ENCODE assay signal across 8 mouse cellular contexts in genomic region chr5:30667686-30668085, GRCm38 (mm10). TPM values are rescaled to one million over a fixed set of nuclear protein-coding genes. Genes with fewer than 3 reads are reported as not detected.
DNase-seq lines count a peak whose midpoint lies in the region; ATAC-seq lines count a peak whose summit lies in the region.
"Had no signal": no experiment of that assay in that cellular context is flagged by ENCODE, and none has a peak within 500 bp of the region (broad histone marks: within the 10 kb centered on the region; RNA-seq: fewer than 3 reads in every experiment).

No protein-coding gene starts in this region.

- peaks cover 24% of the 10 kb centered on the region for H3K4me1 ChIP-seq in lung, embryonic 15.5 days
- peaks cover 15% of the 10 kb centered on the region for H3K4me1 ChIP-seq in limb, embryonic 12.5 days (replicated peaks)
- peaks cover 10% of the 10 kb centered on the region for H3K4me1 ChIP-seq in stomach, embryonic 14.5 days (ENCODE audit: control insufficient read depth, insufficient read depth, low read length)

- no peak for ATAC-seq in lung, embryonic 15.5 days (ENCODE audit: borderline replicate concordance, extremely low read depth, low FRiP score, low TSS enrichment)
- peak; percentile 20; the same call in 1 of the 2 replicates for ATAC-seq in erythroid progenitor cell, adult 5-6 weeks (replicated peaks; ENCODE audit: low FRiP score, poor library complexity, severe bottlenecking)
- ATAC-seq in limb, embryonic 12.5 days (ENCODE audit: insufficient number of reproducible peaks, insufficient read depth, low FRiP score, low TSS enrichment, low read depth): no peak
- no peak for ATAC-seq in stomach, embryonic 14.5 days (ENCODE audit: insufficient number of reproducible peaks, insufficient read depth, low FRiP score, low read depth)

- H3K4me2 ChIP-seq in lung, embryonic 15.5 days: peak overlapping the region; percentile 64
- H3K4me2 ChIP-seq in limb, embryonic 12.5 days: peak overlapping the region; percentile 63
- H3K4me2 ChIP-seq in stomach, embryonic 14.5 days (replicated peaks; ENCODE audit: low read depth, low read length): peak overlapping the region; percentile 54

- no peak overlapping the region for H3K27ac ChIP-seq in lung, embryonic 15.5 days
- H3K27ac ChIP-seq in limb, embryonic 12.5 days: no peak overlapping the region
- H3K27ac ChIP-seq in stomach, embryonic 14.5 days (ENCODE audit: low read length): no peak overlapping the region

- peaks cover 33% of the 10 kb centered on the region for H3K36me3 ChIP-seq in lung, embryonic 15.5 days
- peaks cover 39% of the 10 kb centered on the region for H3K36me3 ChIP-seq in limb, embryonic 12.5 days
- H3K36me3 ChIP-seq in stomach, embryonic 14.5 days (ENCODE audit: control insufficient read depth, insufficient read depth, low read length): peaks cover 21% of the 10 kb centered on the region

- H3K27me3 ChIP-seq in lung, embryonic 15.5 days: no peaks in the 10 kb centered on the region
- no peaks in the 10 kb centered on the region for H3K27me3 ChIP-seq in limb, embryonic 12.5 days
- H3K27me3 ChIP-seq in stomach, embryonic 14.5 days (ENCODE audit: control insufficient read depth, insufficient read depth, low read length): no peaks in the 10 kb centered on the region

- no peaks in the 10 kb centered on the region for H3K9me3 ChIP-seq in lung, embryonic 15.5 days
- no peaks in the 10 kb centered on the region for H3K9me3 ChIP-seq in limb, embryonic 12.5 days
- H3K9me3 ChIP-seq in stomach, embryonic 14.5 days (ENCODE audit: control insufficient read depth, low read depth, low read length): no peaks in the 10 kb centered on the region

- peak overlapping the region; percentile 79 for H3K4me3 ChIP-seq in lung, embryonic 15.5 days
- peak overlapping the region; percentile 82 for H3K4me3 ChIP-seq in limb, embryonic 12.5 days (replicated peaks)
- peak overlapping the region; percentile 77 for H3K4me3 ChIP-seq in stomach, embryonic 14.5 days (ENCODE audit: low read depth, low read length)

- H3K9ac ChIP-seq in lung, embryonic 15.5 days: peak overlapping the region; percentile 79
- peak overlapping the region; percentile 87 for H3K9ac ChIP-seq in limb, embryonic 12.5 days (replicated peaks)
- peak overlapping the region; percentile 70 for H3K9ac ChIP-seq in stomach, embryonic 14.5 days (replicated peaks; ENCODE audit: low read depth, low read length)

- no peak for DNase-seq in lung, postnatal 25 days (ENCODE audit: low spot score)
- DNase-seq in ovary, postnatal 10 days (ENCODE audit: low spot score): no peak
- DNase-seq in gastrocnemius, postnatal 10 days: no peak
- DNase-seq: kidney, adult 2 months had no signal

- WGBS in lung, embryonic 15.5 days: 4% methylated on average over 3 of the region's 3 CpGs
- 4% methylated on average over 3 of the region's 3 CpGs for WGBS in limb, embryonic 12.5 days
- 3% methylated on average over 3 of the region's 3 CpGs for WGBS in stomach, embryonic 14.5 days

RNA-seq across cellular contexts. Expression of gene Cenpa, which starts 1.1 kb away (rescaled TPM):
- polyA plus RNA-seq in lung, embryonic 15.5 days (2015; fragmentation: Nextera tagmentation; extraction: Ambion mirVana): 332 and 343 TPM in 2 replicates
- 501 and 540 TPM in 2 replicates for total RNA-seq in erythroid progenitor cell, adult 5-6 weeks (2015; ENCODE audit: low replicate concordance)
- total RNA-seq in erythroid progenitor cell, adult 5-6 weeks (2017; ENCODE audit: low replicate concordance): 370 and 444 TPM in 2 replicates
- 402 and 439 TPM in 2 replicates for polyA plus RNA-seq in limb, embryonic 12.5 days (2016; fragmentation: Nextera tagmentation; extraction: Ambion mirVana)
- polyA plus RNA-seq in stomach, embryonic 14.5 days (2014; fragmentation: Nextera tagmentation; extraction: Ambion mirVana): 264 and 303 TPM in 2 replicates
- 10 to 100 TPM; 16.7 to 17.2 TPM for total RNA-seq in gastrocnemius, postnatal 10 days (2021)

RNA-seq across cellular contexts. Expression of gene Slc35f6, which starts 20.0 kb away (rescaled TPM):
- polyA plus RNA-seq in lung, embryonic 15.5 days (2015; fragmentation: Nextera tagmentation; extraction: Ambion mirVana): 26.1 and 28.6 TPM in 2 replicates
- total RNA-seq in erythroid progenitor cell, adult 5-6 weeks (2015; ENCODE audit: low replicate concordance): 9.4 and 13.4 TPM in 2 replicates
- 11.2 and 16.7 TPM in 2 replicates for total RNA-seq in erythroid progenitor cell, adult 5-6 weeks (2017; ENCODE audit: low replicate concordance)
- polyA plus RNA-seq in limb, embryonic 12.5 days (2016; fragmentation: Nextera tagmentation; extraction: Ambion mirVana): 19.9 and 22.1 TPM in 2 replicates
- 28.5 and 29.8 TPM in 2 replicates for polyA plus RNA-seq in stomach, embryonic 14.5 days (2014; fragmentation: Nextera tagmentation; extraction: Ambion mirVana)
- 10 to 100 TPM; 13.3 to 15.4 TPM for total RNA-seq in gastrocnemius, postnatal 10 days (2021)

RNA-seq across cellular contexts. Expression of gene Dpysl5, which starts 43.7 kb away (rescaled TPM):
- 4.8 and 5.3 TPM in 2 replicates for polyA plus RNA-seq in lung, embryonic 15.5 days (2015; fragmentation: Nextera tagmentation; extraction: Ambion mirVana)
- 0.36 TPM in 1 of 2 replicates, not detected in the other for total RNA-seq in erythroid progenitor cell, adult 5-6 weeks (2015; ENCODE audit: low replicate concordance)
- total RNA-seq in erythroid progenitor cell, adult 5-6 weeks (2017; ENCODE audit: low replicate concordance): not detected in 2 replicates
- polyA plus RNA-seq in limb, embryonic 12.5 days (2016; fragmentation: Nextera tagmentation; extraction: Ambion mirVana): 5.4 and 5.5 TPM in 2 replicates
- 10.3 and 11.0 TPM in 2 replicates for polyA plus RNA-seq in stomach, embryonic 14.5 days (2014; fragmentation: Nextera tagmentation; extraction: Ambion mirVana)
- total RNA-seq in gastrocnemius, postnatal 10 days (2021): 1 to 10 TPM; 2.7 to 3.2 TPM
